Mouse (Mus musculus) thymus, postnatal 36 days (tissue): Measurements from ENCODE around the gene Ap1s3.

Experiments used
- DNase-seq, 2 experiments: peaks; one replicate each; pipeline ENCODE4 v3.0.0; 2022; ENCODE audit warnings: mixed read lengths in 2 of 2

Gene Ap1s3

GRCm38 (mm10) chr1:79671543-79672337 is at the start of gene Ap1s3:
Gene Ap1s3 (minus strand): TSS chr1:79671972.
- peak; percentile 82 to 83 for DNase-seq

GRCm38 (mm10) chr1:79714152-79714923 is 42.6 kb upstream of the Ap1s3 start:
- DNase-seq, result peak in 1 of 2 experiments; percentile 6

DNA sequence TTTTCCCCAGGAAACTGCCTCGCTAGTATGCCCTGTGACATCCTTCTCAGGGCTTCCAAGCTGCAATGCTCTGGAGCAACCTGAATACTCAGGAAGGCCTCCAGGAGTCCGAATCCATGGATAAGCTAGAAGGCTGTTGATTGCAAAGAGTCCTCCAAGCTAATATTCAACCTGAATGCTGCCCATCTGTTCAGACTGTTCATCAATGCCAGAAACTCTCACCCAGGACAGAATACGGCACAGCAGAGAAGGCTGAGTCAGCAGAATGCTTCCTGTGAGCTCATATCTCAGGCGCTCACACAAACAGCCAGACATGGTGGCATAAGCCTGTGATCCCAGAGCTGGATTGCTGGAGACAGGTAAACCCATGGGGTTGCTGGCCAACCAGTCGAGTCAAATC is 41.3 kb upstream of the Ap1s3 start:
- no peak for DNase-seq

DNA sequence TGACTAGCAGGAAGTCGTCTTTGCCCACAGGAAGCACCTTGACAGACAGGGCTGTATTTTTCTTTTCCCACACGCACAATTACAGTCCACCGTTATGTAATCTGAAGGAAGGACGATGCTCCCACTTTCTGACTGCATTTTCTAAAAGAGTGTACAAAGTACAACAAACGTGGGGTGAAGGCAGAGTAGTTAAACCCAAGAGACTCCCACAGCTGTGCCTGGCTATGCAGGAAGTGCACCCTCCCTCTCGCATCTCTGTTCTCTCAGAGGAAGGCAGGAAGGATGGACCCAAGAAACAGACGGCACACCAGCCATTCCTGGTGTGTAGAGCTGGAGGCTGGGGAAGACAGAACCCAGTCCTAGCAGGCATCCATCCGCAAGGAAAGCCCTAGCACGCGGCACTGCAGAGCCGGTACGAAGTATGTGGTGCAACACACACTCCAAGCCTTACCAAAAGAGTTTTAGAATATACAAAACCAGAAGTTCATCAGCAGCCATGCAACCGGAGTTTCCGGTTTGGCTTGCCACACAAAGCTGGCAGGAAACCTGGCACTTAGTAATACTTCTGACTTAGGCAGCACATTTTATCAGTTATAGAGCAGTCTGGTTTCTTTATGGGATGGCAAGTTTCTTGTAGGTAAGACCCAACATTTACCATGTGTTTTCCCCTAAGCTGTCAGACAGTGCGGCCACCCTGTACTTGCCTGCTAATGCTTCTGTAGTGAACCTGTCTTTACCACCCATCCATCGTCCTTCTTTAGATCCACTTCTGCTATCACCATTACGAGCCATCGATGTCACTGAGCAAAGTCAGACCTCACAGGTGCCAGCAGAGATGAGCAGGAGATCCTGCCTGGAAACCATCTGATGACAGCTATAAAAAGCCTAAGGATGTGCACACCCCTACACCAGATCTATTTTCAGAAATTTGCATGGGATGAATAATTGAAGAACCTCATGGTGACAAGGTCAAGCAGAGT is 39.7 kb upstream of the Ap1s3 start:
- DNase-seq, result peak; percentile 64 to 68

DNA sequence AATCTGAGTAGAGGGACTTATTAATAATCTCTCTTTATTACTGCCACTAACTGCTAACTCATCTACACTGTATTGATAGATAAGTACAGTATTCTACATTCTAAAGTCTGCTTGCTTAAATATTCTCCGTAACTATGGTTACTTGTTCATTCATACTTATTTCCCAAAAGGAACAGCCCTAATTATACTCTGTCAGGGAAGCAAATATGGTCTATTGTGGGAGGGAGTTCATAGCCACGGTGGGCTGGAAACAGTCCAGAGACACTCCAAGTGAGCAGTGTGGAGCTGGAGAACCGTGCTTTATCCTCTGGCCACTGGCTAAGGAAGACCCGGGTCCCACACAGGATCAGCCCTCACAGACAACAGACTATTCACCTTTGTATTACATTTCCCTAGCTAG is 38.9 kb upstream of the Ap1s3 start:
- DNase-seq, result no peak

DNA sequence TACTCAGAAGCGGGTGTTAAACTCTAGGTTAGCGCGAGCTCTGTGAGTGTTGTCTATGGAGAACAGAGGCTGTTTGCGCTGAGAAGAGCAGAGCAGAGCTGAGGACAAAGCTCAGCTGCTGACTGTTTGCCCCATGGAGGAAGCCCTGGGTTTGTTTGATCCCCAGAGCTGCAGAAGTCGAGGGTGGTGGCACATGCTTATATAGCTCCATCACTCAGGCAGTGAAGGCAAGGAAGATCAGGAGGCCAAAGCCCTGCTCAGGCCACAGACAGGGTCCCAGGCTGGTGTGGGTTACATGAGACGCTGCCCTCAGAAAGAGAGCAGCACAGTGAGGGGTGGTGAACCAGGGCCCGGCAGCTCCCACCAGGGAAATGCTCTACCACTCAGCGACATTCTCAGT is 38.4 kb upstream of the Ap1s3 start:
- peak; percentile 53 to 55 for DNase-seq

- DNase-seq, result no peak
Observed at GRCm38 (mm10) chr1:79707383-79707782, 35.6 kb upstream of the Ap1s3 start.

DNA sequence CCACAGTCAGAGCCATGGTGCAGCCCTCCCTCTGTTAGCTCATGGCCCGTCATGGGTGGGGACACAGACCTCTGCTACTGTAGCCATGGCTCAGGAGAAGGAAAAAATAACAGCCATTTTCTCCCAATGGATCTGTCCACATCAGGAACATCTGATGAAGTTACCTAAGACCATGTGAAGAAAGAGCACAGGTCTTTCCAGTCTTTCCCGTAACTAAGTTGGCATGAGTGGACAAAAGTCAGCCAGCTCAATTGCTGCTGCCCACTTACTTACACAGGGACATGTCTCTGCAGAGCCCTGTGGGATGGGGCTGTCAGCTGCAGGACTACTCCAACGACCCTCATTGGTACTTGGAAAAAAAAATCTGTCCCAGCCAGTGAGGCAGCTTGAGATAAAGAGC is 34.9 kb upstream of the Ap1s3 start:
- DNase-seq, result no peak

DNA sequence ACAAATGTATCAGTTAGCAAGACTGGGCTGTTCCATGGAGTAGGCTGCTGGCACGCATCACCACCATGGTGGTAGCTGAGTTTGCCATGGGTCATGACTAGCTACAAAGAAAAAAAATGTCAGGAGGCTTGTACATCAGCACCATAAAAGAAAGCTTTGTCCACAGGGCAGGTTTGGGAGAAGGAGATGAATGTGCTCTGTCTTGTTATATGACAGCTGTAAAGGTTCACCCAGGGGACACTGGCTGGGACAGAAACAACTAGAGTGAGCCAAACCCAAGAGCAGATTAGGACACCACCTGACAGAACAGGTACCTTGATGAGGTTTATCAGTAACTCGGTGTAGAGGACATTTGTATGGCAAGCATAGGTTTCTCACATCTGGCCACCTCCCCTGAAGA is 32.9 kb upstream of the Ap1s3 start:
- DNase-seq, result no peak

- no peak for DNase-seq
Observed at GRCm38 (mm10) chr1:79703520-79703919, 31.7 kb upstream of the Ap1s3 start.

GRCm38 (mm10) chr1:79698506-79698905 is 26.7 kb upstream of the Ap1s3 start:
- no peak for DNase-seq

GRCm38 (mm10) chr1:79697382-79697781 is 25.6 kb upstream of the Ap1s3 start:
- no peak for DNase-seq

- DNase-seq, result no peak
Observed at GRCm38 (mm10) chr1:79696933-79697332, 25.2 kb upstream of the Ap1s3 start.

GRCm38 (mm10) chr1:79692482-79692881 is 20.7 kb upstream of the Ap1s3 start:
- DNase-seq, result no peak

DNA sequence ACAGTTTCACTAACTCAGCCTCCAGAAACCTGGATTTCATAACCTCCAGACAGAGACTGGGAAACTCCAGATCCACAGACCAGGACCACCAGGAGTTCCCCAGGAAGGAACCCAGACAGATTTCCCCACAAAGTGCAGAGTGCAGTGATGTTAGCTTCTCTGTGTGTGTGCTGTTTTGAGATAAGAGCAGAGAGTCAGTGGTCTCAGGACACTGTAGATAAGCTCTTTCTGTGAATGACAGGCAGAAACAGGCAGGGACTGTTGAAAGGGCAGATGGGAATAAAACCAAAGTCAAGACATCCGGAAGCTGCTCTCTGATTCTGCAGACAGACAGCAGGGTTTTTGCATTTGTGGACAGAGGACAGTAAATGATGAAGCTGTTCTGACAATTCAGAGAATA is 15.5 kb upstream of the Ap1s3 start:
- no peak for DNase-seq

GRCm38 (mm10) chr1:79684027-79684426 is 12.3 kb upstream of the Ap1s3 start:
- DNase-seq, result no peak

DNA sequence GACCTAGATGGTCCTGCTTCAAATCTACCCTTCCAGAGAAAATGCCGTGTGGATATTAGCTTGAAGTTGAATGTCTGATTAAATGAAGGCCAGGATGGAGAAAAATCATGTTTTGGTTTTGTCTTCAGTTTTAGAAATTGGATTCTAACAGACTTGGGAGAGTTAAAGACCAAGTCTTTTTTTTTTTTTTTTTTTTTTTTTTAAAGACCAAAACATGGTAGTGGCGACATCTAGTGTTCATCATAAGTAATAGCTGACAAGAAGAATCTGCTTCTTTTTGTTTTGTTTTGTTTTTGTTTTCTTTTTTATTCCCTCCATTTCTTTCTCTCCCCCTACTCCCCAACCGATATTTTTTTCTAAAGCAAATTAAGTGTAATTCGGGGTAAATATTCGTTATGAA is 11.2 kb upstream of the Ap1s3 start:
- no peak for DNase-seq

GRCm38 (mm10) chr1:79680777-79681176 is 9.0 kb upstream of the Ap1s3 start:
- DNase-seq, result no peak

DNA sequence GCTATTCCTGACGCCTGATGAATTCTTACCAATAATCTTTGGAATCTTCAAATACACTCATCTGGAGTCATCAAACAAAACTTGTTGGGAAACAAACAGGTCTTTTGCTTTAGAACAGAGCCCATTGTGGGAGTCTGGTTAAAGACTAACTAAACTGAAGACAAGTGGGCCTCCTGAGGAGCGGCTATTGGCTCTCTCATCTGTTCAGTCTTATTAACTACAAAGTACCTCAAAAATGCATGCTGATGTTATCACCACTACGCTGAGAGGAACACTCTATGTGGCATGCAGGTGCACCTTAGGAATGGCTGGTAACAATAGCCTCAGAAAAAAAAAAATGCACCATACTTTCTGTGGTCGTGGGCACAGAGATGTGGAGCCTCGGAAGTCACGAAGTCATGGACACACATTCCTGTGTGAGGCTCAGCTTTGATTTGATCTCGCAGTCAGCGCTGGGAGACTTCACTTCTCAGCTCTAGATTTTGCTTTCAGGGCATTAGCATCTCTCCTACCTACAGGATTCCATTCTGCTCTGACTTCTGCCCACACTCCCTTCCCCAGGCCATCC is 6.4 kb upstream of the Ap1s3 start:
- DNase-seq, result no peak

GRCm38 (mm10) chr1:79675716-79676115 is 3.9 kb upstream of the Ap1s3 start:
- no peak for DNase-seq

GRCm38 (mm10) chr1:79671196-79671542 is 603 bp downstream of the Ap1s3 start:
- no peak for DNase-seq

- no peak for DNase-seq
Observed at GRCm38 (mm10) chr1:79669419-79669974, 2.3 kb downstream of the Ap1s3 start.
